Mouse (Mus musculus): ENCODE measurements around the gene Tpmt. TPM values are rescaled to one million over a fixed set of nuclear protein-coding genes. Genes with fewer than 3 reads are reported as not detected.

The Tpmt gene
- polyA plus RNA-seq, 1 experiment from 2014 or later: 19.6 TPM

DNA sequence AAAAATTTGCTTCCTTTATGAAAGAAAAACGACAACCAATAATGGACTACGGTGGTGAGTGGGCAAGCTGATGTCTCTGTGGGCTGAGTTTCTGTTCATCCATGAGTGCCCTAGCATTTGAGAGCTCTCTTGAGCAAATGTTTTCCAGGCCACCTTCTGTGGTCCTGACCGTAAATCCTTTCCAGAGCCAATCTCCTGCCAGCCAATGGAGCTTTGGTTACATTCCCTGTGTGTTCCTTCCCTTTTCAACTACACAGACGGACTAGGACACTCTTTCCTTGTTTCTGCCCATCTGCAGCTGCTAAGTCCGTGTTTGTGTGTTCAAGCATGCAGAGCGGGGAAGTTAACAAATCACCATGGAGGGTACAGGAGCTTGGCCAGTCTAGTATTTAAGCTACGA, 23.7 kb downstream of the Tpmt start:
- Histone ChIP-seq H3K4me3 (ENCODE audit: low read length) (no peak overlapping the region), H3K4me1 (ENCODE audit: control insufficient read depth, insufficient read depth, low read depth, low read length) (no peaks in the 10 kb centered on the region), H3K27me3 (replicated peaks; ENCODE audit: control insufficient read depth, insufficient read depth, low read length) (no peaks in the 10 kb centered on the region), H3K9me3 (ENCODE audit: control insufficient read depth, low read length) (no peaks in the 10 kb centered on the region), H3K4me2 (ENCODE audit: low read length) (no peak overlapping the region), H3K27ac (ENCODE audit: low read depth, low read length) (no peak overlapping the region), H3K36me3 (ENCODE audit: control insufficient read depth, insufficient read depth, low read length) (no peaks in the 10 kb centered on the region), H3K9ac (ENCODE audit: low read depth, low read length) (no peak overlapping the region)
- 78% methylated on average over 7 of the region's 7 CpGs for WGBS
- ATAC-seq: no peak

DNA sequence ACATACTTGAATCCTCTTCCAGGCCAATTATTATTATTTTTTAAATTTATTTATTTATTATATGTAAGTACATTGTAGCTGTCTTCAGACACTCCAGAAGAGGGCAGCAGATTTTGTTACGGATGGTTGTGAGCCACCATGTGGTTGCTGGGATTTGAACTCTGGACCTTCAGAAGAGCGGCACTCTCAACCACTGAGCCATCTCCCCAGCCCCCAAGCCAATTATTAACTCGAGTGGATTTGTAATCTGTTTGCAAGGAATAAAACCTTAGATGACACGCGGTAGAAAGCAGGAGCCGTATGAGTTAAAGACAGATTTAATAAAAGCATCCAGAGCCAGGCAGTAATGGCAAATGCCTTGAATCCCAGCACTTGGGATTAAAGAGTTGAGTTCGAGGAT, 24.8 kb downstream of the Tpmt start:
- H3K27me3 ChIP-seq (replicated peaks; ENCODE audit: control insufficient read depth, insufficient read depth, low read length): no peaks in the 10 kb centered on the region
- H3K36me3 ChIP-seq (ENCODE audit: control insufficient read depth, insufficient read depth, low read length): no peaks in the 10 kb centered on the region
- no peak overlapping the region for H3K9ac ChIP-seq (ENCODE audit: low read depth, low read length)
- H3K27ac ChIP-seq (ENCODE audit: low read depth, low read length): no peak overlapping the region
- no peaks in the 10 kb centered on the region; the same call in 1 of the 2 replicates for H3K4me1 ChIP-seq (ENCODE audit: control insufficient read depth, insufficient read depth, low read depth, low read length)
- H3K4me2 ChIP-seq (ENCODE audit: low read length): no peak overlapping the region
- no peaks in the 10 kb centered on the region for H3K9me3 ChIP-seq (ENCODE audit: control insufficient read depth, low read length)
- no peak for ATAC-seq
- no peak overlapping the region for H3K4me3 ChIP-seq (ENCODE audit: low read length)
- 85% methylated on average over 7 of the region's 7 CpGs for WGBS

DNA sequence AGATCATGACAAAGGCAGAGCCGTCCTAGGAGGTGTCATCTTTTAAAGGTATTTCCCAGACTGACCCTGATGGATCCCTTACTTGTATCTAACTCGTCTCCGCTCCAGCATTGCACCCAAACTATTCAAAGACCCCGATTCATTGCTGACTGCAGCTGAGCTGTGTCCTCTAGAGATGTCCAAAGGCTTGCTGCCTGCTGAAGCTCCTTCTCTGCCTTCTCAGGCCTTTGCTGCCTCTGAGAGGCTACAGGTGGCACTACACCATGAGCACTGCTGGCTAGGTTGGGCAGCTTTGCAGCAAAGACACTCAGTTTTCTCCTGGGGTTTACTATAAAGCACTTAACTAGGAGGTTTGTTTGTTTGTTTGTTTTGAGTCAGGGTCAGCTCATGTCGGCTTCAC, 27.3 kb downstream of the Tpmt start:
- H3K4me3 ChIP-seq (ENCODE audit: low read length): no peak overlapping the region
- no peaks in the 10 kb centered on the region for H3K36me3 ChIP-seq (ENCODE audit: control insufficient read depth, insufficient read depth, low read length)
- H3K4me2 ChIP-seq (ENCODE audit: low read length): no peak overlapping the region
- ATAC-seq: peak; percentile 83
- no peak overlapping the region for H3K27ac ChIP-seq (ENCODE audit: low read depth, low read length)
- no peaks in the 10 kb centered on the region for H3K27me3 ChIP-seq (replicated peaks; ENCODE audit: control insufficient read depth, insufficient read depth, low read length)
- peaks cover 5% of the 10 kb centered on the region for H3K4me1 ChIP-seq (ENCODE audit: control insufficient read depth, insufficient read depth, low read depth, low read length)
- H3K9me3 ChIP-seq (ENCODE audit: control insufficient read depth, low read length): no peaks in the 10 kb centered on the region
- WGBS: 39% methylated on average over 5 of the region's 5 CpGs
- no peak overlapping the region for H3K9ac ChIP-seq (ENCODE audit: low read depth, low read length)

DNA sequence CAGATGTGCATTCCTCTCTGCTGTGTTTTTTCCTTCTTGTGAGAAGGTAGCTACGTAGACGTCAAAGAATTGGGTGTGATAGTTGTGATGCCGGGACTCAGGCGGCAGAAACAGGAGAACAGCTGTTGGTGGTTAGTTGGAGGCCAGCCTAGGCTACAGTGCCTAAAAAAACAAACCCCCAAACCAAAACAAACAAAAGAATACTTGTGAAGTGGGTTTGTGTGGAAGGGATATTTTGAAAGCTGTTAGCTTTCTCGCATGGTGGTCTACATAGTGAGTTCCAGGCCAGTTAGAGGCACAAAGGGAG, 29.4 kb downstream of the Tpmt start:
- H3K9ac ChIP-seq (ENCODE audit: low read depth, low read length): peak overlapping the region; percentile 73; the same call in 1 of the 2 replicates
- H3K9me3 ChIP-seq (ENCODE audit: control insufficient read depth, low read length): peaks cover 12% of the 10 kb centered on the region
- 0 out of 2 replicates have a peak, but pooled peaks cover 2% of the 10 kb centered on the region for H3K36me3 ChIP-seq (ENCODE audit: control insufficient read depth, insufficient read depth, low read length)
- 72% methylated on average over 5 of the region's 5 CpGs for WGBS
- peak overlapping the region; percentile 54 for H3K4me3 ChIP-seq (ENCODE audit: low read length)
- peaks cover 5% of the 10 kb centered on the region for H3K4me1 ChIP-seq (ENCODE audit: control insufficient read depth, insufficient read depth, low read depth, low read length)
- H3K27ac ChIP-seq (ENCODE audit: low read depth, low read length): no peak overlapping the region
- ATAC-seq: no peak
- H3K27me3 ChIP-seq (replicated peaks; ENCODE audit: control insufficient read depth, insufficient read depth, low read length): no peaks in the 10 kb centered on the region
- H3K4me2 ChIP-seq (ENCODE audit: low read length): peak overlapping the region; percentile 96

DNA sequence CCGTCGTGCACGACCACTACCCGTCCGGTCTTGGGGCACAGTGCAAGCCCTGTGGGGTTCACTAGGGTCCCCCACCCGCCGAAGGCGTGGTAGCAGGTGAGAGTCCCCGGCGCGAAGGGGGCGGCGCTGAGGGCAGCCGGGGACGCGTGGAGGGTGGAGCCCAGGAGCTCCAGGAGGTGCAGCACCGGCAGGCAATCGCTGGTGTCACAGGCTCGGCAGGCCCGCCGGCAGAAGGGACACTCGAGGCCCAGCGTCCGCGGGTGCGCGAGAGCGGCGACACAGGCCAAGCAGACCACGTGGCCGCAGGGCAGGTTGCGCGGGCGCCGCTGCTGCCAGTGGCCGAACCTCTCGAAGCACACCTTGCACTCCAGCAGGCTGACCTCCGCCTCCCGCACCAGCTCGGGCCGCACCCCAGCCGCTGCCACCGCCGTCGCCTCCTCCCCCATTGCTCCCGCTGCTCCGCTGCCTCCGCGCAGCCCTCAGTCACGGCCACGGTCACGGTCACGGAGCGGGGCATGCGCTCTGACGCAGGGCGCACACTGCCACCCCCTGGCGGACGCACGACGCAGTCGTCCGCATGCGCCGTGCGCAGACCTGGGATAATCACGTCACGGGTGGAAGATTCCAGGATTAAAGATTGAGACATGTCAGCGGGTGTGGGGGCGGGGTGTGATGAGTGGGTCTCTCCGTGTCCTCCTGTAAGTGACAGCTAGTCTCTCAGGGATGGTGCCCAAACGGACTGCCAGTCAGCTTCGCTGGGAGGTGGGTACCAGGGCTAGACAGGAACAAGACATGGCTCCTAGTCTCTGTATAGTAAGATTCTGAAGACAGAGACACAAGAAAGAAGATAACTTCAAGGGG, 30.0 kb downstream of the Tpmt start, which contains the start of gene Nhlrc1:
Gene Nhlrc1 (minus strand): TSS at position 517 of the 861 bp plus-strand sequence.
- Histone ChIP-seq H3K27ac (ENCODE audit: low read depth, low read length) (no peak within 1 kb of the TSS), H3K4me3 (ENCODE audit: low read length) (peak within 1 kb of the TSS; percentile 54), H3K9me3 (ENCODE audit: control insufficient read depth, low read length) (peaks cover 18% of the 10 kb centered on the region), H3K4me2 (ENCODE audit: low read length) (peak within 1 kb of the TSS; percentile 96), H3K27me3 (replicated peaks; ENCODE audit: control insufficient read depth, insufficient read depth, low read length) (no peaks in the 10 kb centered on the region), H3K4me1 (ENCODE audit: control insufficient read depth, insufficient read depth, low read depth, low read length) (peaks cover 5% of the 10 kb centered on the region), H3K36me3 (ENCODE audit: control insufficient read depth, insufficient read depth, low read length) (0 out of 2 replicates have a peak, but pooled peaks cover 2% of the 10 kb centered on the region), H3K9ac (ENCODE audit: low read depth, low read length) (peak within 1 kb of the TSS; percentile 73)
- peak; percentile 92 for ATAC-seq
- 2% methylated on average over 69 of the region's 73 CpGs for WGBS

DNA sequence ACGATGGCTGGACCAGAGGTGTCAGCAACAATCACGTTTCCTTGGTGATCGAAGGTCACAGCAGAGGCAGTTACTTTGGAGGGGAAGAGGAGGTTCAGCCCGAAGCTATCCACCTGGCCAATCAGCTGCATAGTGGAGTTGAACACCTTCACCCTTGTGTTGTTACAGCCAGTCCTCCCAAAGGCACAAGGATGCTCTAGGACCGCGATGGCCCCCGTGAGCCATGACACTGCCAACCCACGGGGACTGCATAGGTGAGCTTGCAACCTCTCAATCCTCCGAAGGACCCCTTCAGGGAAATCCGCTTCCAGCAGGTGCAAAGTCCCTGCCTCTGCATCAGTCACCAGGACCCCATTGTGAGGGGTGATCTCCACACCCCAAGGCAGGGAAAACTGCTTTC, 30.8 kb downstream of the Tpmt start:
- Histone ChIP-seq H3K27me3 (replicated peaks; ENCODE audit: control insufficient read depth, insufficient read depth, low read length) (no peaks in the 10 kb centered on the region), H3K4me3 (ENCODE audit: low read length) (peak overlapping the region; percentile 54), H3K36me3 (ENCODE audit: control insufficient read depth, insufficient read depth, low read length) (0 out of 2 replicates have a peak, but pooled peaks cover 2% of the 10 kb centered on the region), H3K4me1 (ENCODE audit: control insufficient read depth, insufficient read depth, low read depth, low read length) (peaks cover 5% of the 10 kb centered on the region), H3K9ac (ENCODE audit: low read depth, low read length) (no peak overlapping the region), H3K27ac (ENCODE audit: low read depth, low read length) (no peak overlapping the region), H3K9me3 (ENCODE audit: control insufficient read depth, low read length) (peaks cover 19% of the 10 kb centered on the region), H3K4me2 (ENCODE audit: low read length) (peak overlapping the region; percentile 96)
- ATAC-seq: no peak
- 68% methylated on average over 10 of the region's 10 CpGs for WGBS

DNA sequence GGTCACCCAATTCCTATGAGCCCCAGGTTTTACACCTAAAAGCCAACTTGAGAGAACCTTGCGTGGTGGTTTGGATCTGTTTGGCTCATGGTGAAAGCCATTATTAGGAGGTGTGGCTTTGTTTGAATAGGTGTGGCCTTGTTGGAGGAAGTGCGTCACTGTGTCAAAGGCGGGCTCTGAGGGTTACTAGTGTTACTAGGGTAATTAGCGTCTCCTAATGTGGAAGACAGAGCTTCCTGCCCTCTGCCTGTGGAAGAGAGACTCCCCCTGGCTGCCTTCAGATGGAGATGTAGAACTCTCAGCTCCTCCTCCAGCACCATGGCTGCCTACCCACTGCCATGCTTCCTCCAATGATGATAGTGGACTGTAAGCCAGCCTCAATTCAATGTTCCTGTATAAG, 42.9 kb downstream of the Tpmt start:
- WGBS: 96% methylated on average over 4 of the region's 4 CpGs
- no peak overlapping the region for H3K9ac ChIP-seq (ENCODE audit: low read depth, low read length)
- H3K27ac ChIP-seq (ENCODE audit: low read depth, low read length): no peak overlapping the region

DNA sequence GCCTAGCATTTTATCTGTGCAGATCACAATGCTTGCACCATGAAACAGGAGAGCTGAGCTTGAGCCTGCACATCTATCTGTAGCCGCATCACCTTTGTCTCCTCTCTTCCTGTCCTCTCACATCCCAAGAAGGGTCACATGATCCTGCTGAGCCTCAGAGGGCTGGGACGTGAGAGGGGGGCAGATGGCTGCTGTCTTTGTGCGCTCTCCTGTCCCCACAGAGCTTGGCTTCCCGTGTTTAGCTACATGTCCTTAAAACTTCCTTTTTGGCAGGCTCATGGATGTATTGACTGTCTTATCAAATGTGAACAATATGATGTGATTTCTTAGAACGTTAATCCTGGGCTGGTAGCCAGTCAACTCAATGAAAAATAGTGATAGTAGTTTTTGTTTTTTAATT, 45.0 kb downstream of the Tpmt start:
- Histone ChIP-seq H3K4me3 (ENCODE audit: low read length) (no peak overlapping the region), H3K4me1 (ENCODE audit: control insufficient read depth, insufficient read depth, low read depth, low read length) (no peaks in the 10 kb centered on the region), H3K4me2 (ENCODE audit: low read length) (no peak overlapping the region), H3K9ac (ENCODE audit: low read depth, low read length) (no peak overlapping the region), H3K9me3 (ENCODE audit: control insufficient read depth, low read length) (no peaks in the 10 kb centered on the region), H3K36me3 (ENCODE audit: control insufficient read depth, insufficient read depth, low read length) (no peaks in the 10 kb centered on the region), H3K27me3 (replicated peaks; ENCODE audit: control insufficient read depth, insufficient read depth, low read length) (no peaks in the 10 kb centered on the region), H3K27ac (ENCODE audit: low read depth, low read length) (no peak overlapping the region)
- no peak for ATAC-seq
- 62% methylated on average over 5 of the region's 5 CpGs for WGBS

More for the DNA sequence above, 42.9 kb downstream of the Tpmt start:
- no peak for ATAC-seq
- H3K36me3 ChIP-seq (ENCODE audit: control insufficient read depth, insufficient read depth, low read length): no peaks in the 10 kb centered on the region
- no peaks in the 10 kb centered on the region for H3K4me1 ChIP-seq (ENCODE audit: control insufficient read depth, insufficient read depth, low read depth, low read length)
- H3K27me3 ChIP-seq (replicated peaks; ENCODE audit: control insufficient read depth, insufficient read depth, low read length): no peaks in the 10 kb centered on the region
- no peak overlapping the region for H3K4me3 ChIP-seq (ENCODE audit: low read length)
- H3K9me3 ChIP-seq (ENCODE audit: control insufficient read depth, low read length): no peaks in the 10 kb centered on the region
- H3K4me2 ChIP-seq (ENCODE audit: low read length): no peak overlapping the region

DNA sequence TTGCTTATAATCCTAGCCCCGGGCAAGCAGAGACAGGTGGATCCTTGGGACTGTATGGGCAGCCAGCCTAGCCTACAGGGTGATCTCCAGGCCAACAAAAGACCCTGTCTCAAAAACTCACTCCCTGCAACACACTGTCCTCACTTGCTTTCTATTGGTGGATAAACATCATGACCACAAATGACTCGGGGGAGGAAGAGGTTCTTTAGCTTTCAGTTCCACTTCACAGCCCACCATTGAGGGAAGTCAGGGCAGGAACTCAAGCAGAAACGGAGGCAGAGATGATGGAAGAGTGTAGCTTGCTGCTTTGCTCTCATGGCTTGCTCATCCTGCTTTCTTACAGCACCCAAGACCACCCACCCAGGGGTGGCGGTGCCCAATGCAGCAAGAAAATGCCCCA, 47.2 kb downstream of the Tpmt start:
- H3K36me3 ChIP-seq (ENCODE audit: control insufficient read depth, insufficient read depth, low read length): no peaks in the 10 kb centered on the region
- H3K9me3 ChIP-seq (ENCODE audit: control insufficient read depth, low read length): no peaks in the 10 kb centered on the region
- H3K4me3 ChIP-seq (ENCODE audit: low read length): no peak overlapping the region
- no peak overlapping the region for H3K4me2 ChIP-seq (ENCODE audit: low read length)
- no peak overlapping the region for H3K9ac ChIP-seq (ENCODE audit: low read depth, low read length)
- no peak overlapping the region for H3K27ac ChIP-seq (ENCODE audit: low read depth, low read length)
- H3K27me3 ChIP-seq (replicated peaks; ENCODE audit: control insufficient read depth, insufficient read depth, low read length): no peaks in the 10 kb centered on the region
- ATAC-seq: no peak
- 71% methylated on average over 4 of the region's 4 CpGs for WGBS
- H3K4me1 ChIP-seq (ENCODE audit: control insufficient read depth, insufficient read depth, low read depth, low read length): no peaks in the 10 kb centered on the region

Measured in hindbrain, embryonic 16.5 days (tissue).